In the genomic region with DNA sequence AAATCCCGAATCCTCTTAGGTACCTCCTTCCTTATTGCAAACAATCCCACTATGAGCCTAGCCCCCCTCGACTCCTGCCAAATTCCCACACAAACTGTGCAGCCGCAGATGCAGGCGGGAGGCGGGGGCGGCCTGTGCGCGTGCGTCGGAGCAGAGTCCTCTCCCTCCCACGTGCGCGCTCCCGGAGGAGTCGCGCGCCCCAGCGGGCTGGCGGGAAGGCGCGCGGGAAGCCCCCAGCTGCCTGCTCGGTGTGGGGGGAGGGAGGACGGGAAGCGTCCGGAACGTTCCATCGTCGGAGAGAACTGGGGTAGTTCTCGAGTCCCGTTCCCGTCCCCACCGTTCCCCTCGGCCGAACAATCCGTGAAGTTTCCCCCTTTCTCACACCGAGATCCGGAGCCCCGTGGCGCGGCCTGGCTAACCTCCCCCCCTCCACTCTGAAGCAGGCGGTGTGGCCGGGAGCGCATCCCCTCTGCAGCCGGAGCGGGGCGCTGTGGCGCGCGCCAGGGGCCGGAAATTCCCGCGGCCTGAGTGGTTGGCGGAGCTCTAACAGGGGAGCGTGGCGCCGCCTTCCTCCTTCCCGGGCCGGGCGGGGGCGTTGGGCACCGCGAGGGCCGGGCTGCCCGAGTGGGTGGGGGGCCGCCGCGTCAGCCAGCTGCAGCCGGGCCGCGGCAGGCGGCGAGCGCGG, we compare ENCODE assay signal across 8 mouse cellular contexts. TPM values are rescaled to one million over a fixed set of nuclear protein-coding genes. Genes with fewer than 3 reads are reported as not detected.
A peak's percentile ranks its signal among the peaks of the same experiment; 100 is the strongest.
DNase-seq lines count a peak whose midpoint lies in the region; ATAC-seq lines count a peak whose summit lies in the region.

No protein-coding gene starts in this region.

- peaks cover 11% of the 10 kb centered on the region for H3K36me3 ChIP-seq in hindbrain, embryonic 12.5 days

- peak overlapping the region; percentile 99 for H3K27ac ChIP-seq in hindbrain, embryonic 12.5 days

- peak; percentile 99 for DNase-seq in Muller cell, postnatal 12 days (ENCODE audit: inconsistent ontology term)
- DNase-seq in cerebellum, adult 9-11 months, result peak; percentile 98
- peak; percentile 91 to 98 for DNase-seq in frontal cortex, adult 2 months (ENCODE audit: extremely low spot score in 1 of 2, low spot score in 1 of 2)
- DNase-seq in layer of hippocampus, postnatal 14 days (ENCODE audit: low spot score in 2 of 2), result peak; percentile 99
- DNase-seq in lung, postnatal 14 days, result peak; percentile 98
- peak; percentile 85 for DNase-seq in retina, adult 2 months (ENCODE audit: low read depth, low spot score)
- DNase-seq in thymus, postnatal 36 days, result peak; percentile 99

- H3K27me3 ChIP-seq in hindbrain, embryonic 12.5 days, result no peaks in the 10 kb centered on the region

- H3K4me3 ChIP-seq in hindbrain, embryonic 12.5 days, result peak overlapping the region; percentile 68

- under 1% methylated on average over 65 of the region's 75 CpGs for WGBS in hindbrain, embryonic 12.5 days

- ATAC-seq in hindbrain, embryonic 12.5 days (ENCODE audit: low FRiP score), result peak; percentile 96

- H3K9ac ChIP-seq in hindbrain, embryonic 12.5 days, result peak overlapping the region; percentile 89

- H3K9me3 ChIP-seq in hindbrain, embryonic 12.5 days (replicated peaks), result no peaks in the 10 kb centered on the region

- H3K4me2 ChIP-seq in hindbrain, embryonic 12.5 days (replicated peaks), result peak overlapping the region; percentile 68

- H3K4me1 ChIP-seq in hindbrain, embryonic 12.5 days, result peaks cover 14% of the 10 kb centered on the region

RNA-seq across cellular contexts. Expression of a gene that starts 15.4 kb away (rescaled TPM):
- 27.0 and 29.7 TPM in 2 replicates for polyA plus RNA-seq in frontal cortex, adult 2 months (2012; rRNA removed)
- 40.0 and 40.5 TPM in 2 replicates for polyA plus RNA-seq in hindbrain, embryonic 12.5 days (2016; fragmentation: Nextera tagmentation; extraction: Ambion mirVana)
- total RNA-seq in layer of hippocampus, postnatal 14 days (2021), result 10 to 100 TPM; 50.1 to 56.6 TPM

Comparison
In these comparisons a context has a peak if more than half of its experiments do, and no peak if none do; other contexts are left out.
1. Peak in every context shown above with its lines: DNase-seq, ATAC-seq, H3K4me3 ChIP-seq and H3K27ac ChIP-seq.